Mouse (Mus musculus): ENCODE measurements around the gene Caskin1. TPM values are rescaled to one million over a fixed set of nuclear protein-coding genes. Genes with fewer than 3 reads are reported as not detected.

Caskin1 gene
- polyA plus RNA-seq, 1 experiment = 1.7 TPM

GRCm38 (mm10) chr17:24538950-24539349, 50.5 kb downstream of the Caskin1 start:
- no peak for TF ChIP-seq EP300 (IDR thresholded peaks at IDR 0.05; ENCODE audit: insufficient read depth, low read depth, low read length)
- TF ChIP-seq CTCF (IDR thresholded peaks at IDR 0.05; ENCODE audit: low read depth, low read length) = no peak
- no peak for TF ChIP-seq POLR2A (IDR thresholded peaks at IDR 0.05; ENCODE audit: insufficient read depth, low read length)
- no peaks in the 10 kb centered on the region for H3K27me3 ChIP-seq (ENCODE audit: control insufficient read depth, insufficient read depth, low read length, poor library complexity, severe bottlenecking)
- H3K36me3 ChIP-seq (ENCODE audit: control insufficient read depth, insufficient read depth, low read length, poor library complexity, severe bottlenecking) = no peaks in the 10 kb centered on the region
- H3K9ac ChIP-seq (ENCODE audit: low read depth, poor library complexity, severe bottlenecking) = no peak overlapping the region
- H3K4me3 ChIP-seq (ENCODE audit: low read depth, low read length) = no peak overlapping the region
- no peak overlapping the region for H3K27ac ChIP-seq (ENCODE audit: insufficient read depth, low read length)
- H3K4me1 ChIP-seq (ENCODE audit: control insufficient read depth, insufficient read depth, low read length) = no peaks in the 10 kb centered on the region
- no peaks in the 10 kb centered on the region for H3K9me3 ChIP-seq (replicated peaks; ENCODE audit: control insufficient read depth, insufficient read depth, low read length, poor library complexity, severe bottlenecking)

- Histone ChIP-seq H3K27ac (ENCODE audit: insufficient read depth, low read length) (no peak overlapping the region), H3K27me3 (ENCODE audit: control insufficient read depth, insufficient read depth, low read length, poor library complexity, severe bottlenecking) (no peaks in the 10 kb centered on the region), H3K4me3 (ENCODE audit: low read depth, low read length) (no peak overlapping the region), H3K36me3 (ENCODE audit: control insufficient read depth, insufficient read depth, low read length, poor library complexity, severe bottlenecking) (no peaks in the 10 kb centered on the region), H3K9me3 (replicated peaks; ENCODE audit: control insufficient read depth, insufficient read depth, low read length, poor library complexity, severe bottlenecking) (no peaks in the 10 kb centered on the region), H3K4me1 (ENCODE audit: control insufficient read depth, insufficient read depth, low read length) (no peaks in the 10 kb centered on the region), H3K9ac (ENCODE audit: low read depth, poor library complexity, severe bottlenecking) (no peak overlapping the region)
- TF ChIP-seq POLR2A (IDR thresholded peaks at IDR 0.05; ENCODE audit: insufficient read depth, low read length) (no peak), CTCF (IDR thresholded peaks at IDR 0.05; ENCODE audit: low read depth, low read length) (peak; percentile 77)
Observed at GRCm38 (mm10) chr17:24540375-24540774, 52.0 kb downstream of the Caskin1 start.

DNA sequence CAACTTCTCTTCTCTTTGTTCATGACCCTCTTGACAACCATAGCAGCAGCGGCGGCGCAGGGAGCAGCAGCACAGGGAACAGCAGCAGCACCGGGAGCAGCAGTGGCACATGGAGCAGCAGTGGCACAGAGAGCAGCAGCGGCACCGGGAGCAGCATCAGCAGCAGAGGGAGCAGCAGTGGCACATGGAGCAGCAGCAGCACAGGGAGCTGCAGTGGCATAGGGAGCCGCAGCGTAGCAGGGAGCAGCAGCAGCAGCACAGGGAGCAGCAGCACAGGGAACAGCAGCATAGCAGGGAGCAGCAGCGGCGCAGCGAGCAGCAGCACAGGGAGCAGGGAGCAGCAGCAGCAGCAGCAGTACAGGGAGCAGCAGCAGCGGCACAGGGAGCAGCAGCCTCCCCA, 56.2 kb downstream of the Caskin1 start:
- Histone ChIP-seq H3K36me3 (ENCODE audit: control insufficient read depth, insufficient read depth, low read length, poor library complexity, severe bottlenecking) (no peaks in the 10 kb centered on the region), H3K4me1 (ENCODE audit: control insufficient read depth, insufficient read depth, low read length) (no peaks in the 10 kb centered on the region), H3K9ac (ENCODE audit: low read depth, poor library complexity, severe bottlenecking) (peak overlapping the region; percentile 1; the same call in 1 of the 2 replicates), H3K4me3 (ENCODE audit: low read depth, low read length) (peak overlapping the region; percentile 46), H3K9me3 (replicated peaks; ENCODE audit: control insufficient read depth, insufficient read depth, low read length, poor library complexity, severe bottlenecking) (no peaks in the 10 kb centered on the region), H3K27me3 (ENCODE audit: control insufficient read depth, insufficient read depth, low read length, poor library complexity, severe bottlenecking) (no peaks in the 10 kb centered on the region), H3K27ac (ENCODE audit: insufficient read depth, low read length) (no peak overlapping the region)
- no peak for TF ChIP-seq EP300 (IDR thresholded peaks at IDR 0.05; ENCODE audit: insufficient read depth, low read depth, low read length)
- TF ChIP-seq POLR2A (IDR thresholded peaks at IDR 0.05; ENCODE audit: insufficient read depth, low read length) = no peak
- no peak for TF ChIP-seq CTCF (IDR thresholded peaks at IDR 0.05; ENCODE audit: low read depth, low read length)

- Histone ChIP-seq H3K36me3 (ENCODE audit: control insufficient read depth, insufficient read depth, low read length, poor library complexity, severe bottlenecking) (no peaks in the 10 kb centered on the region), H3K9ac (ENCODE audit: low read depth, poor library complexity, severe bottlenecking) (no peak overlapping the region), H3K4me3 (ENCODE audit: low read depth, low read length) (no peak overlapping the region), H3K4me1 (ENCODE audit: control insufficient read depth, insufficient read depth, low read length) (no peaks in the 10 kb centered on the region), H3K9me3 (replicated peaks; ENCODE audit: control insufficient read depth, insufficient read depth, low read length, poor library complexity, severe bottlenecking) (no peaks in the 10 kb centered on the region), H3K27ac (ENCODE audit: insufficient read depth, low read length) (no peak overlapping the region), H3K27me3 (ENCODE audit: control insufficient read depth, insufficient read depth, low read length, poor library complexity, severe bottlenecking) (no peaks in the 10 kb centered on the region)
- TF ChIP-seq POLR2A (IDR thresholded peaks at IDR 0.05; ENCODE audit: insufficient read depth, low read length) (no peak), CTCF (IDR thresholded peaks at IDR 0.05; ENCODE audit: low read depth, low read length) (no peak), EP300 (IDR thresholded peaks at IDR 0.05; ENCODE audit: insufficient read depth, low read depth, low read length) (no peak)
Observed at GRCm38 (mm10) chr17:24545247-24545646, 56.8 kb downstream of the Caskin1 start.

DNA sequence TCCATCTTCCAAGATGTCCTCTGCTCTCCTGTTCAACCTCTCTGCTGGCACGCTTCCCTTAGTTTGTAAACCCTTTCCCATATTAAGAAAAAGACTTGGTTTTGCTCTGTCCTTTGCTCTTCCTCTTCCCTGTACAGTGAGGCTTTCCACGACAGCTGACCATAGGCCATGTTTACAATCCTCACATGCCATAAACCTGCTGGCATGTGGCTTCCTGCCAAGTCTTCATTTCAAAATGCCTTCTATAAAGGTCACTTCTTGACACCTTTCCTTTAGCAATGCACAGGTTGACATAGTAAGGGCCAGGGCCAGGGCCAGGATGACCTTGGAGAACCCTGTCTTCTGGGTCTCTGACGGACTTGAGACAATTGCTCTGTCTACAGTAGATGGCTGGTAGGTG, 57.8 kb downstream of the Caskin1 start:
- no peak overlapping the region for H3K4me3 ChIP-seq (ENCODE audit: low read depth, low read length)
- H3K27ac ChIP-seq (ENCODE audit: insufficient read depth, low read length) = no peak overlapping the region
- H3K27me3 ChIP-seq (ENCODE audit: control insufficient read depth, insufficient read depth, low read length, poor library complexity, severe bottlenecking) = no peaks in the 10 kb centered on the region
- no peaks in the 10 kb centered on the region for H3K9me3 ChIP-seq (replicated peaks; ENCODE audit: control insufficient read depth, insufficient read depth, low read length, poor library complexity, severe bottlenecking)
- H3K36me3 ChIP-seq (ENCODE audit: control insufficient read depth, insufficient read depth, low read length, poor library complexity, severe bottlenecking) = no peaks in the 10 kb centered on the region
- TF ChIP-seq POLR2A (IDR thresholded peaks at IDR 0.05; ENCODE audit: insufficient read depth, low read length) (no peak), EP300 (IDR thresholded peaks at IDR 0.05; ENCODE audit: insufficient read depth, low read depth, low read length) (no peak), CTCF (IDR thresholded peaks at IDR 0.05; ENCODE audit: low read depth, low read length) (no peak)
- no peak overlapping the region for H3K9ac ChIP-seq (ENCODE audit: low read depth, poor library complexity, severe bottlenecking)
- no peaks in the 10 kb centered on the region for H3K4me1 ChIP-seq (ENCODE audit: control insufficient read depth, insufficient read depth, low read length)

GRCm38 (mm10) chr17:24548435-24548834, 60.0 kb downstream of the Caskin1 start:
- no peak overlapping the region for H3K27ac ChIP-seq (ENCODE audit: insufficient read depth, low read length)
- no peaks in the 10 kb centered on the region for H3K36me3 ChIP-seq (ENCODE audit: control insufficient read depth, insufficient read depth, low read length, poor library complexity, severe bottlenecking)
- H3K4me3 ChIP-seq (ENCODE audit: low read depth, low read length) = no peak overlapping the region; the same call in 1 of the 2 replicates
- TF ChIP-seq POLR2A (IDR thresholded peaks at IDR 0.05; ENCODE audit: insufficient read depth, low read length) (no peak), EP300 (IDR thresholded peaks at IDR 0.05; ENCODE audit: insufficient read depth, low read depth, low read length) (no peak), CTCF (IDR thresholded peaks at IDR 0.05; ENCODE audit: low read depth, low read length) (no peak)
- H3K27me3 ChIP-seq (ENCODE audit: control insufficient read depth, insufficient read depth, low read length, poor library complexity, severe bottlenecking) = no peaks in the 10 kb centered on the region
- no peaks in the 10 kb centered on the region for H3K9me3 ChIP-seq (replicated peaks; ENCODE audit: control insufficient read depth, insufficient read depth, low read length, poor library complexity, severe bottlenecking)
- no peaks in the 10 kb centered on the region for H3K4me1 ChIP-seq (ENCODE audit: control insufficient read depth, insufficient read depth, low read length)
- peak overlapping the region; percentile 54 for H3K9ac ChIP-seq (ENCODE audit: low read depth, poor library complexity, severe bottlenecking)

Data from ES-Bruce4 (cell line).